Mouse (Mus musculus) CD4-positive, CD25-positive, alpha-beta regulatory T cell, adult 2 months (primary cell): ENCODE measurements around the gene Rhebl1.

Source experiments
- DNase-seq: peaks from one replicate; pipeline ENCODE4 v3.0.0-alpha.2; 2012; ENCODE audit warnings: low read depth, low spot score

Rhebl1 gene

GRCm38 (mm10) chr15:98914903-98915302 lies 20.6 kb upstream of the Rhebl1 start:
- peak; percentile 42 for DNase-seq

GRCm38 (mm10) chr15:98904692-98905091 lies 10.4 kb upstream of the Rhebl1 start:
- peak; percentile 71 for DNase-seq

DNA sequence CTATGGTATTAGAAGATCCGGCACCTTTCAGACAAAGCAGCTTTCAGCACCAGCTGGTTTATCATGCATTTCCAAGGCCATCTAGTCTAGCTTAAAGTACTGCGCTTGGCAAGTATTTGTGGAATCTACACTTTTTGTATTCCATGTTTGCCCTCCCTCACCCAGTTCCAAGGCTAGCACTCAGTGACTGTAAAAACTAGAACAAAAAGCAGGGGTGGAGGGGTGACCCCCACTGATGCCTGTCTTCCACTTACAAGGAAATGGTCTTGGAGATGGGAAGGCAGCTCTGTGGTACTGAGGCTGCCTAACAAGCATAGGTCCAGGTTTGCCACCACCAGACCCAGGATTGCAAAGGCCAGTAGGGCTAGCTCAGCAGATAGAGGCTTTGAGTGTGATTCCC lies 8.3 kb upstream of the Rhebl1 start:
- DNase-seq = no peak

DNA sequence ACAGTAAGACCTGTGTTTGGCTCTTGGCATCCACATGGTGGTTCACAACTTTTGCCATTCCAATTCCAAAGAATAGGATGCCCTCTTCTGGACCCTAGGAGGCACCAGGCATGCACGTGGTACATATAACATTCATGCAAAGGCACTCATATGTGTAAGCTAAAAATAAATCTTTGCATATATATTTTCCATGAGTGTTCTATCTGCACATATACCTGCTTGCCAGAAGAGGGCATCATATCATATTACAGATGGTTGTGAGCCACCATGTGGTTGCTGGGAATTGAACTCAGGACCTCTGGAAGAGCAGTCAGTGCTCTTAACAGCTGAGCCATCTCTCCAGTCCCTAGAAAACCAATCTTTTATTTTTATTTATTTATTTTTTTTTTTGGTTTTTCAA lies 7.2 kb upstream of the Rhebl1 start:
- DNase-seq = no peak

DNA sequence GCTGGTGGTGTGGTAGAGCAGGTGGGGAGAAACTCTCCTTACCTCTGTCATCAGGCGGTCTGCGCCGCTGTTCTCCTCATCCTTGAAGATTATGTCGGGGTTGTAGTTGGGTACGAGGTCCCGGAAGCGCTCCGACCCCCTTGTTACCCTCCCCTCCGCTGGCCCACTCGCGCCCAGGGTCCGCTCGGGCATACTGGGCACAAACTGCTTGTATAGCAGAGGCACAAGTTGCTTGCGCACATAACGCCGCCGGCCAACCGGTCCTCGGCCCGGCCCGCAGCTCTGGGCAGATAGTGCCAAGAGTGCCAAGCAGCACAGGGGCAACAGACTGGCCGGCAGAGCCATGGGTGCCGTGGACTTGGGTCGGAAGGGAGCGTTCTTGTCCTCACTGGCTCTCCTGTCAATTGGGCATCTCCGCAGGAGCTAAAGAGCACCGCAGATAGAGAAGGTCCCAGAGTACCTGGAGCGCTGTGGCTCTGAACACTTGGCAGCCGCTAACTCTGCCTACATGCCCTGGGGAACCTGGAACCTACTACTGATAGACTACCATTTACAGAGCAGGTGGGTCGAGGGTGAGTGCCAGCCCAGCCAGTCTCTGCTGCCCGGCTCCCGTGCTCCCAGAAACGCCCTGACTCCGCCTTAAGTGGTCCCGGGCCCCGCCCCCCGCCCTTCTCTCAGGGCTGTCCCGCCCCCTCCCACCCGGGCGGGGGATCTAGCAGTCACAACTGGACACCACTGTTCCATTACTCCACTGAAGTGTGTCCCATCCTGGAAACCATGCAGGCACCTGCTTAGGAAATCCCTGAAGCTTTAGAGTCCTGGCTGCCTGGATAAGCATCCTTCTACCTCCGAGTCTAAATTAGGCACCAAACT lies 3.8 kb upstream of the Rhebl1 start, which contains the start of gene Dhh:
TSS of gene Dhh (minus strand) at position 613 of the 873 bp plus-strand sequence.
- no peak for DNase-seq

- DNase-seq = no peak
These were observed 3.2 kb upstream of the Rhebl1 start for GRCm38 (mm10) chr15:98897495-98897894.

GRCm38 (mm10) chr15:98895635-98896589 lies 1.6 kb upstream of the Rhebl1 start:
- no peak for DNase-seq

GRCm38 (mm10) chr15:98894746-98895634 lies 650 bp upstream of the Rhebl1 start:
- peak; percentile 25 for DNase-seq

- DNase-seq = no peak
These were observed 1.3 kb downstream of the Rhebl1 start for GRCm38 (mm10) chr15:98893036-98893435.

DNA sequence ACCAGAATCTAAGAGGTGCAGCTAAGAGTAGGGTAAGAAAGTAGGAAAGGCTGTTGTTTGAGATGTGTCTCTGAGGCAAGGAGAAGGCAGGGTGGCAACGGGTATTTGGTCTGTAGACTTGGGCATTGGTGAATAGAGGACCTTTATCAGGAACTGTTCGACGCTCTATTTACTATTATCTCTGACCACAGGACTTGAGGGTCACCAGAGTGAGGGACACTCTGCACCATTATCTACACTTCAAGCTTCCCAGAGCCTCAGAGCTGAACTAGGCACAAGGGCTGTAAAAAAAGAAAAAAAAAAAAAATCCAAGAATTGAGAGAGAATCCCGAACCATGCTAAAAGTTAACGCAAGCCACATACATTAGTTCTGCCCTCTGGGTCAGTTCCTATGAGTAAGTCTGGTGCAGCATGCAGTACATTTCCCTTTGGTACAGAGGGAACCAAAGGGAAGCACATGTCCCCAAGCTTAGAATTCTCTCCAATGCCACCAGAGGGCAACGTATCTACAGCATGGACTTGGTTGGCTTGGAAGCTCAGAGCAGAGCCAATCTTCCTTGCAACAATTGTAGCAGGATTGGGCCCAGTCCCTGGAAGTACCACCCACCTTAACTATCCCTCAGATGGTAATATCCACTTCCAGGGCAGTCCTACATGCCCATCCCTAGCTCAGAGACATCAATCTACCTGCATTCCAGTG lies 2.3 kb downstream of the Rhebl1 start:
- DNase-seq = peak; percentile 83

- no peak for DNase-seq
These were observed 3.1 kb downstream of the Rhebl1 start for GRCm38 (mm10) chr15:98891198-98891742.

DNA sequence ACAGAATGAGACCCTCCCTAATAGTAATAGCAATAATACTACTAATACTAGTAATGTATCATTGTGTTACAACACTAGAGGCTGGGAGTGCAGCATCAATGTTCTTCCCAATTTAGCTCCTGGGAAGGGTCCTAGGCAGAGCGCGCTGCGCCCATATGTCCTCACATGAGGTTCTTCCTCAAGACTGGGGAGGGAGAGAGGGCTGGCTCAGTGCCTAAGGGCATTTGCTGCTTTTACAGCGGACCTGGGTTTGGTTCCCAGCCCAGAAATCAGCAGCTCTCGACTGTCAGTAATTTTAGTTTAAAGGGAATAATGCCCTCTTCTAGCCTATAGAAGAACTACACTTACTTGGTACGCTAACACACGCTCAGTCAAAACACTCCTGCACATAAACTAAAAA lies 6.8 kb downstream of the Rhebl1 start:
- DNase-seq = no peak

- DNase-seq = no peak
These were observed 7.5 kb downstream of the Rhebl1 start for GRCm38 (mm10) chr15:98886667-98887387.

- no peak for DNase-seq
These were observed 10.2 kb downstream of the Rhebl1 start for GRCm38 (mm10) chr15:98884106-98884505.

GRCm38 (mm10) chr15:98883661-98884060 lies 10.7 kb downstream of the Rhebl1 start:
- DNase-seq = no peak

DNA sequence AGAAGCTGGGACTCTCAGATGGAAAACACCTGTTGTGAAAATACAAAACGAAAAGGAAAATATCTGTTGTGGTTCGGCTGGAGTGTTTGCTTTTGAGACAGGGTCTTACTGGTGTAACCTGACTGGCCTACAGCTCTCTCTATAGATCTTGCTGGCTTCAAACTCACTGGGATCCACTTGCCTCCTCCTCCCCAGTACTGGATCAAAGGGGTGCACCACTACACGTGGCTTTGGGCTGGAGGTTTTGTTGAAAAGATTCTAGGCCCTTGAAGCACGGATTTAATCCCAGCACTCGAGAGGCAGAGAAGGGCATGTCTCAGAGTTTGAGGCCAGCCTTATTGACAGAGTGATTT lies 12.7 kb downstream of the Rhebl1 start:
- no peak for DNase-seq

- peak; percentile 96 for DNase-seq
These were observed 13.2 kb downstream of the Rhebl1 start for GRCm38 (mm10) chr15:98880978-98881655.

- peak; percentile 87 for DNase-seq
These were observed 17.0 kb downstream of the Rhebl1 start for GRCm38 (mm10) chr15:98877331-98877730.
